In the genomic region with DNA sequence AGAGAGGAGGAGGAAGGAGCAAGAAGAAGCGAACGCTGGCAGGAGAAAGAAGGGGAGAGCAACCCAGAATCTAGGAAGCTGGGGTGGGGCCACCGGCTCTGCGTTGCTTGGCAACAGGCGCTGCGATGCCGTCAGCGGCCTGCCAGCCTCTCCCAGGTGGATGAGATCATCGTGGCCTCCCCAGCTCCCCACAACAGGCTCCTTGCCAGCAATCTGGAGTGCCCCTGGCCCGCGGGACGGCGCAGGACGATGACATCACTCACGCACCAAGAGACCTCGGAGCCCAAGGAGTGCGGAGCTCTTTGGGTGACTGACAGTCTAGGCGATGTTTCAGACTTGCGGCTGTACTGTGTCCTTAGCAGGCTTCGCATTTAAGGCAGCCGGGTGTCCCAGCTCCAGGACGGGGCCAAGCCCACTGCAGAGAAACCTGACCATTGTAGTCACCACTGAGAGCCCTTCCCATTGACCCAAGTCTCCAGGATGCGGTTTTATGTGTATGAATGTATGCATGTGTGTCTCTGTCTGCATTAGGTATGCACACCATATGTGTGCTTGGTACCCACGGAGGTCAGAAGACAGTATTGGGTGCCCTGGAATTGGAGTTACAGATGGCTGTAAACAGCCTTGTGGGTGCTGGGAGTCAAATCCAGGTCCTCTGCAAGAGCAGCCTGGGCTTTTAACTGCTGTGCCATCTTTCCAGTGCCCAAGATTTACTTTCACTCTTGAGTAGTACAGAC, we compare ENCODE assay signal across 8 mouse cellular contexts. TPM values are rescaled to one million over a fixed set of nuclear protein-coding genes. Genes with fewer than 3 reads are reported as not detected.
A peak's percentile ranks its signal among the peaks of the same experiment; 100 is the strongest.
DNase-seq lines count a peak whose midpoint lies in the region; ATAC-seq and TF ChIP-seq lines count a peak whose summit lies in the region.

No protein-coding gene starts in this region.

- H3K4me2 ChIP-seq in forebrain, embryonic 16.5 days (ENCODE audit: low read length) = peak overlapping the region; percentile 76

- no peak for TF ChIP-seq CTCF in cerebellum, adult 2 months (IDR thresholded peaks at IDR 0.05; ENCODE audit: borderline replicate concordance, insufficient read depth, low read depth, low read length)
- no peak for TF ChIP-seq CTCF in lung, adult 2 months (IDR thresholded peaks at IDR 0.05; ENCODE audit: insufficient read depth, low read length)

- peak overlapping the region; percentile 69 for H3K27ac ChIP-seq in cerebellum, adult 2 months (ENCODE audit: insufficient read depth, low read length)
- H3K27ac ChIP-seq in forebrain, embryonic 16.5 days (ENCODE audit: low read length) = peak overlapping the region; percentile 65

- TF ChIP-seq POLR2A in cerebellum, adult 2 months (IDR thresholded peaks at IDR 0.05; ENCODE audit: borderline replicate concordance, insufficient read depth, low read length) = peak; percentile 65; the same call in 1 of the 2 replicates
- no peak for TF ChIP-seq POLR2A in lung, adult 2 months (IDR thresholded peaks at IDR 0.05; ENCODE audit: borderline replicate concordance, extremely low read depth, low read depth, low read length)

- peak overlapping the region; percentile 48 for H3K4me3 ChIP-seq in cerebellum, adult 2 months (replicated peaks; ENCODE audit: insufficient read depth, low read depth, low read length)
- H3K4me3 ChIP-seq in forebrain, embryonic 16.5 days (replicated peaks; ENCODE audit: low read length) = peak overlapping the region; percentile 44
- no peak overlapping the region for H3K4me3 ChIP-seq in lung, adult 2 months (replicated peaks; ENCODE audit: extremely low read depth, low read depth, low read length)

- 4% methylated on average over 24 of the region's 24 CpGs for WGBS in cerebellum, adult 2 months
- 4% methylated on average over 24 of the region's 24 CpGs for WGBS in forebrain, embryonic 16.5 days
- WGBS in lung, adult 2 months = 8% methylated on average over 24 of the region's 24 CpGs

- intact Hi-C loops in heart, postnatal 25 days (cut with DNase I) = no loop called here

- no peaks in the 10 kb centered on the region for H3K36me3 ChIP-seq in forebrain, embryonic 16.5 days (ENCODE audit: control insufficient read depth, insufficient read depth)

- H3K9me3 ChIP-seq in forebrain, embryonic 16.5 days (ENCODE audit: control insufficient read depth, low read length) = no peaks in the 10 kb centered on the region

- H3K9ac ChIP-seq in forebrain, embryonic 16.5 days (replicated peaks; ENCODE audit: low read depth, low read length) = peak overlapping the region; percentile 60

- peak; percentile 92 for ATAC-seq in forebrain, embryonic 16.5 days

- H3K4me1 ChIP-seq in cerebellum, adult 2 months (ENCODE audit: control insufficient read depth, insufficient read depth, low read length) = peaks cover 6% of the 10 kb centered on the region
- peaks cover 14% of the 10 kb centered on the region for H3K4me1 ChIP-seq in forebrain, embryonic 16.5 days (replicated peaks; ENCODE audit: control insufficient read depth, insufficient read depth, low read length)
- no peaks in the 10 kb centered on the region for H3K4me1 ChIP-seq in lung, adult 2 months (ENCODE audit: control insufficient read depth, insufficient read depth, low read length)

- DNase-seq in Muller cell, postnatal 12 days (ENCODE audit: inconsistent ontology term) = peak; percentile 89
- DNase-seq in cerebellum, adult 2 months = peak; percentile 95 to 96
- DNase-seq in heart, postnatal 25 days (ENCODE audit: low spot score) = peak; percentile 47
- DNase-seq in layer of hippocampus, adult 18-20 months (ENCODE audit: low spot score in 2 of 2) = peak; percentile 76 to 81
- DNase-seq in lung, adult 2 months = peak; percentile 66
- DNase-seq in retina, postnatal 1 day = peak; percentile 88
- no peak for DNase-seq in c-Kit-positive CD71-positive TER-119-positive erythroid progenitor cells, embryonic 14.5 days (ENCODE audit: low spot score)

- H3K27me3 ChIP-seq in cerebellum, adult 2 months (ENCODE audit: control insufficient read depth, insufficient read depth, low read length) = no peaks in the 10 kb centered on the region
- no peaks in the 10 kb centered on the region for H3K27me3 ChIP-seq in forebrain, embryonic 16.5 days (replicated peaks; ENCODE audit: control insufficient read depth, insufficient read depth, low read length)

RNA-seq across cellular contexts. Expression of gene Rnft2, which starts 30.3 kb away (rescaled TPM):
- polyA plus RNA-seq in cerebellum, adult 2 months (2012; rRNA removed) = 53.8 and 63.7 TPM in 2 replicates
- 9.4 and 11.1 TPM in 2 replicates for polyA plus RNA-seq in forebrain, embryonic 16.5 days (2015; fragmentation: Nextera tagmentation; extraction: Ambion mirVana)
- total RNA-seq in heart, postnatal 25 days (2021) = 1 to 10 TPM; 1.8 TPM
- total RNA-seq in layer of hippocampus, adult 18-20 months (2021) = 10 to 100 TPM; 64.3 to 67.7 TPM
- polyA plus RNA-seq in lung, adult 2 months (2012; rRNA removed) = 2.5 and 3.3 TPM in 2 replicates

RNA-seq across cellular contexts. Expression of gene 2410131K14Rik, which starts 30.4 kb away (rescaled TPM):
- polyA plus RNA-seq in cerebellum, adult 2 months (2012; rRNA removed) = 23.6 and 24.7 TPM in 2 replicates
- 17.8 and 18.6 TPM in 2 replicates for polyA plus RNA-seq in forebrain, embryonic 16.5 days (2015; fragmentation: Nextera tagmentation; extraction: Ambion mirVana)
- total RNA-seq in heart, postnatal 25 days (2021) = 1 to 10 TPM; 7.4 to 8.8 TPM
- 10 to 100 TPM; 15.7 to 17.2 TPM for total RNA-seq in layer of hippocampus, adult 18-20 months (2021)
- polyA plus RNA-seq in lung, adult 2 months (2012; rRNA removed) = 5.4 and 7.4 TPM in 2 replicates

RNA-seq across cellular contexts. Expression of gene Hrk, which starts 50.1 kb away (rescaled TPM):
- polyA plus RNA-seq in cerebellum, adult 2 months (2012; rRNA removed) = 3.3 and 3.4 TPM in 2 replicates
- polyA plus RNA-seq in forebrain, embryonic 16.5 days (2015; fragmentation: Nextera tagmentation; extraction: Ambion mirVana) = 2.3 and 3.3 TPM in 2 replicates
- under 1 TPM; 0.56 to 0.88 TPM for total RNA-seq in heart, postnatal 25 days (2021)
- total RNA-seq in layer of hippocampus, adult 18-20 months (2021) = 10 to 100 TPM; 30.8 to 35.9 TPM
- 0.50 TPM in 1 of 2 replicates, not detected in the other for polyA plus RNA-seq in lung, adult 2 months (2012; rRNA removed)

RNA-seq across cellular contexts. Expression of gene Fbxw8, which starts 59.3 kb away (rescaled TPM):
- polyA plus RNA-seq in cerebellum, adult 2 months (2012; rRNA removed) = 42.8 and 46.2 TPM in 2 replicates
- 21.5 and 24.7 TPM in 2 replicates for polyA plus RNA-seq in forebrain, embryonic 16.5 days (2015; fragmentation: Nextera tagmentation; extraction: Ambion mirVana)
- 10 to 100 TPM; 40.3 to 43.6 TPM for total RNA-seq in heart, postnatal 25 days (2021)
- 10 to 100 TPM; 34.4 to 34.7 TPM for total RNA-seq in layer of hippocampus, adult 18-20 months (2021)
- polyA plus RNA-seq in lung, adult 2 months (2012; rRNA removed) = 72.7 and 79.1 TPM in 2 replicates
